Mouse (Mus musculus) cerebellum, postnatal 36 days (tissue): ENCODE measurements around the gene Erc2.

Experiments used
- DNase-seq, 2 experiments: peaks; one replicate each; pipeline ENCODE4 v3.0.0; 2021 to 2022; ENCODE audit warnings: mixed read lengths in 2 of 2

Gene Erc2

GRCm38 (mm10) chr14:27953814-27954213, 331.6 kb downstream of the Erc2 start:
- no peak for DNase-seq

- DNase-seq: no peak
These were observed 334.6 kb downstream of the Erc2 start for GRCm38 (mm10) chr14:27956801-27957200.

GRCm38 (mm10) chr14:27973701-27974100, 351.5 kb downstream of the Erc2 start:
- no peak for DNase-seq

GRCm38 (mm10) chr14:27975661-27976060, 353.4 kb downstream of the Erc2 start:
- no peak for DNase-seq

- DNase-seq: no peak
These were observed 362.5 kb downstream of the Erc2 start for GRCm38 (mm10) chr14:27984758-27985157.

- DNase-seq: no peak
These were observed 363.0 kb downstream of the Erc2 start for GRCm38 (mm10) chr14:27985201-27985600.

- DNase-seq: no peak
These were observed 365.2 kb downstream of the Erc2 start for GRCm38 (mm10) chr14:27987422-27987821.

DNA sequence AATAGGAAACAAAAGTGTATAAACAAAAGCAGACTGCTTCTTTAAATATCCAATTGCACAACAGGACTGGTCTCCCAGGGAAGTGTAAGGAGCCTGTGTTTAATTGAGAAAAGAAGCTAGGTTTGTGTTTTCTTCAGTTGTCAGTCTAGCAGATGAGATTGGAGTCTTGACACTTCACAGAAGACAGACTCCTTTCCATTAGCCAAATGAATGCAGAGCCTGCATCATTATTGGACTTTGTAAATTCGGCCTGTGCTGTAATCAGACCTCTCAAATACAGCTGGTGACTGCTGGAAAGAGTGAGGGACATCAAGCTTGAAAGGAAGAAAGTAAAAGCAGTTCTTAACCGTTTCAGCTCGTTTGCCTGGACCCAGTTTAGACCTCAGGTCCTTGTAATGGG, 376.3 kb downstream of the Erc2 start:
- no peak for DNase-seq

- no peak for DNase-seq
These were observed 381.8 kb downstream of the Erc2 start for GRCm38 (mm10) chr14:28004023-28004422.

- DNase-seq: peak in 1 of 2 experiments; percentile 5
These were observed 388.5 kb downstream of the Erc2 start for GRCm38 (mm10) chr14:28010536-28011280.

DNA sequence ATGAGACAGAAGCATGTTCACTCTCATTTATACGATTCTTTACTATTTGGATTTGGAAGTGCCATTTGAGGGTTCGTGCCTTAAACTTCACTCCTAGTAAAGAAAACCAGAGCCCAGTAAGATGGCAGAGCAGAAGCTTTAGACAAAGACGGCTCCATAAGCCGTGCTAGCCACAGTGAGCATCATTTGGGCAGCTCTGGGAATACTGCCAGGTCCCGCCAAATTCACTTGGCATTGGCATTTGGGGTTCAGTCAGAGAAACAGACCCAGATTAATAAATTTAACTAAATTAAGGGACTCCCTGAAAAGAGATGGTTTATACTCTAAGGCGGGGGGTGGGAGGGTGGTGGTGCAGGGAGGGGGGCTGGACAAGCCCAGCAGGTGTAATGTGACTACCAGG, 401.0 kb downstream of the Erc2 start:
- peak in 1 of 2 experiments; percentile 12 for DNase-seq

DNA sequence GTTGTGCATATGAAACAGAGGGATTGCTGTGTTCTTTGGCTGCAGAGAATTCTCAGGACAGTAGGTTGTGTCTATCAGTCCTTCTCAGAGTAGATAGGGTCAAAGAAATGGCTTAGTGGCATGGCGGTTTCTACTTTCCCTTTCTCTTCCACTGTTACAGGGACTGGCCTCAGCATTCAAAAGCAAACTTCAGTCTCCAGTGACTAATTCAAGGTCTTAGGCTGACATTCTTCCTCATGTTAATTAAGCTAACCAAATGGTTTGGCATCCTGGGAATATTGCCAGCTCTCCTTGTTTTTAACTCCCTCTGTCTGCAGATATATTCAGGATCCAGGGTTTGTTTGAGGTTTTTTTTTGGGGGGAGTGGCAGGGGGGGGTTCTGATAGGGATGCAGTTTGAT, 408.6 kb downstream of the Erc2 start:
- DNase-seq: no peak

DNA sequence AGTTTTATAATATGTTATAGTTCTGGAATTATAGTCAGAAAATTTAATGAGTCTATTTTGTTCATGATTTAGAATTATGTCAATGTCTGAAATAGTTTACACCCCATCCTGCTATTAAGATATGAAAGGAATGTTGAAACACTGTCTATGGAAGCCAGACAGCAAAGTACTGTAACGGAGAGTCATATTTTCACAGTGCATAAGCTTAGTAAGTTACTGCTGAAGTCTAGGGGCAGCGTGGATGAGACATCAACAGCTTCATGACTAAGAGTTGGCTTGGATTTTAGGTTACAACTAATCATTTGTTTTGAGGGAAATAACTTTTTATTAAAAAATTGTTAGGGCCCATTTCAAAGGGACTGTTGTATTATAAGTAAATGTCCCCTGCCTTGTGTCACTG, 412.8 kb downstream of the Erc2 start:
- no peak for DNase-seq

DNA sequence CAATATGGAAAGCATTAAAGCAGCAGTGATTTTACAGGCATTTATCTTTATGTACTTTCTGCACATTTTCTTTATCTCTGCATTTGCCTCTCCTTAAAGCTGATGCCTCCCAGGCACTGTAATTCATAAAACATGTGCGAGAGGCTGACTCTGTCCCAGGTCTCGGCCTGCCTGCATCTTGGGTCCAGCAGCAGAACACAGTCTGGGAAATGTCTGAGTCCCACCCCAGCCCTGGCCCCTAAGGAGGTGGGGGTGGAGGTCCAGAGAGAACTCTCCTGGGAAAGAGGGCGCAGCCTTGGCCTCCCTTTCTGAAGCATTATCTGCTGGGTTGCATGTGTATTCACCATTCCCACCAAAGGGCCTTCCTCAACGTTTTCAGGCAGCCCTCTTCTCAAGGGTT, 420.9 kb downstream of the Erc2 start:
- no peak for DNase-seq

DNA sequence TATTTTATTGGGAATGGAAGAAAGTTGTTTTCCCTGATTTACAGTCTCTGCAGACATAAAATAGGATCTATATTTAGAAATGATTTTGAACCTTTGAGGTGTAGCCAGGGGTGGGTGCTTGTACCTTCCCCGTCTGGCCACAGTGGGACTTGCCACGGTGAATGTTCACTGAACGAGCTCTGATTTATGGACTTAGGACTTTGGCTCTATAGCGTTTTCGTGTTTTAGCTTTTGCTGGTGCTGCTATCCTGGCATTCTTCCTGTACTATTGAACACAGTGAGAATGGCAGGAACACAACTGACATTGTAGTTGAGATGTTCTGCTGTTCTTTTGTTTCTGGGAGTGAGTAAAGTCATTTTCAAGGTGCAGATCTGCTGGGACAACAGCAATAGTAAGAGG, 429.4 kb downstream of the Erc2 start:
- no peak for DNase-seq

GRCm38 (mm10) chr14:28057159-28057884, 435.1 kb downstream of the Erc2 start:
- no peak for DNase-seq

- peak in 1 of 2 experiments; percentile 2 for DNase-seq
These were observed 435.9 kb downstream of the Erc2 start for GRCm38 (mm10) chr14:28057885-28058860.

DNA sequence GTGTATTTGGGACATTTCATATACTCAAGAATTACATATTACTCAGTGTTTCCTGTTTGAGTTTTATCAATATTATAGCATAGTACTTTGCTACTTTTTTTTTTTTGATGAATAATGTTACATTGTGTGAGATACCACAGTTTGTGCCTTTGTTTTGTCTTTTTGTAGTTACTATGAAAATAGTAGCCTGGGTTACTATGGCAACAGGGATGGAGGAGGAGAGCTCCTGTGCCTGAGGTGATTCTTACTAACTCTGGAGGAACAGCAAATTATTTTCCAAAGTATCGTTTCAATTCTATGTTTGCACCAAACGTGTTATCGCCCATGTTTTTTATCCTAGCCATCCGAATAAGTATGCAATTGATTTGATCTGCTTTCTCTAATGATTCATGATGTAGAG, 438.7 kb downstream of the Erc2 start:
- DNase-seq: no peak

DNA sequence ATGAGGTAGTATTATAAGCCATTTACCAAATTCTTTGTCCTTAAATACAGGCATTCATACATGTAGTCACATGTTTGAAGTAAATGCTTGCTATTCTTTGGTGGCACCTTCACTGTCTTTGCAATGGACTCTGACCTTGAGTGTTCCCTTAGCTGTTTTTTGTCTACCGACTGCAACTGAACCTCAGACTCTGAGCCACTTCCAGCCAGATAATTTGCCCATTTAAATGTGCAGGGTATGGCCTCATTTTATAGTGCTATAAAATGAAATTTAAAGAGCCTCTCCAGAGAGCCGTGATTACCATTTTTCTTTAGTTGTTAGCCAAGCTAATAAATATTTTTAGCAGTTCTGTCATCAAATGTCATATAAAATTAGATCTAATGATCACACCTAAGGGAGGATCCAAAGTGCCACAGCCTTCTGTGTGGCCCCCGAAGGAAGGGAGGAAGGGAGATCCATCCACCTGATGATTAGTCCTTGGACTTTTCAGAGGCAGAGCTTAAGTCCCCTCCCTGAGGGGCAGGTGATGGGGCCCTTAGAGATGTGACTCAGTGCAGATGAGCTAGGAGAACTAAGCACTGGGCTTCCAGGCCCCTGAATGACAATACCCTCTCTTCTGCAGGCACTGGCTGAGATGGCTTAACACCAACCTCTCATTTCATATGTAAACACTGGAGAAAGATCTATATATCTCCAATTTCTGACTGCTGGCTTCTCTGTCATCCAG, 439.6 kb downstream of the Erc2 start:
- DNase-seq: no peak

- DNase-seq: no peak
These were observed 445.8 kb downstream of the Erc2 start for GRCm38 (mm10) chr14:28068021-28068420.

- no peak for DNase-seq
These were observed 447.6 kb downstream of the Erc2 start for GRCm38 (mm10) chr14:28069826-28070225.

GRCm38 (mm10) chr14:28072561-28072960, 450.3 kb downstream of the Erc2 start:
- no peak for DNase-seq
